Mouse (Mus musculus) MEL (cell line): ENCODE data around the gene Mrto4. TPM values are rescaled to one million over a fixed set of nuclear protein-coding genes. Genes with fewer than 3 reads are reported as not detected.

ENCODE experiments used
- DNase-seq: peaks from one replicate; pipeline ENCODE4 v3.0.0; 2011; ENCODE audit warnings: low read depth, low spot score
- H3K27ac ChIP-seq: 2 replicates; pipeline ENCODE4 v1.5.1; 2012; ENCODE audit warnings: low read depth, mild to moderate bottlenecking, control low read depth, low read length, moderate library complexity; ENCODE audit not compliant: control insufficient read depth
- H3K27me3 ChIP-seq, 2 experiments: fragments of 150-350 bp in 1 of 2; sonication (generic) in 1 of 2; 2 replicates each; pipeline ENCODE4 v1.6.1; 2012; ENCODE audit warnings: low read length in 2 of 2, mild to moderate bottlenecking in 2 of 2, improper control_type of control experiment in 1 of 2, moderate library complexity in 1 of 2; ENCODE audit not compliant: insufficient read depth in 2 of 2, control insufficient read depth in 1 of 2
- H3K36me3 ChIP-seq, 2 experiments: 2 replicates each; pipeline ENCODE4 v1.6.1; 2012 to 2014; ENCODE audit warnings: low read length in 2 of 2, improper control_type of control experiment in 1 of 2, inconsistent platforms in 1 of 2, mild to moderate bottlenecking in 1 of 2; ENCODE audit not compliant: insufficient read depth in 2 of 2, control insufficient read depth in 1 of 2
- H3K4me1 ChIP-seq, 2 experiments: fragments of 150-350 bp in 1 of 2; sonication (generic) in 1 of 2; 2 replicates each; pipeline ENCODE4 v1.6.1; 2012; ENCODE audit warnings: low read length in 2 of 2, improper control_type of control experiment in 1 of 2, mild to moderate bottlenecking in 1 of 2; ENCODE audit not compliant: insufficient read depth in 2 of 2, control insufficient read depth in 1 of 2
- H3K4me3 ChIP-seq, 2 experiments: fragments of 150-350 bp in 1 of 2; sonication (generic) in 1 of 2; 2 replicates each; pipeline ENCODE4 v1.5.1; 2012; ENCODE audit warnings: low read depth in 2 of 2, low read length in 2 of 2, mild to moderate bottlenecking in 2 of 2, moderate library complexity in 2 of 2, control low read depth in 1 of 2, improper control_type of control experiment in 1 of 2; ENCODE audit not compliant: control insufficient read depth in 1 of 2, insufficient read depth in 1 of 2
- H3K79me2 ChIP-seq: 2 replicates; pipeline ENCODE4 v1.6.1; 2012; ENCODE audit warnings: mild to moderate bottlenecking, low read length, moderate library complexity; ENCODE audit not compliant: control insufficient read depth, poor library complexity, insufficient read depth
- H3K9ac ChIP-seq: 2 replicates; pipeline ENCODE4 v1.6.1; 2012; ENCODE audit warnings: low read depth, mild to moderate bottlenecking, control low read depth, low read length, moderate library complexity; ENCODE audit not compliant: control insufficient read depth, poor library complexity, severe bottlenecking
- H3K9me3 ChIP-seq: fragments of 150-350 bp; sonication (generic); replicated peaks from 2 replicates; pipeline ENCODE4 v1.6.1; 2012; ENCODE audit warnings: mild to moderate bottlenecking, low read length, improper control_type of control experiment, moderate library complexity; ENCODE audit not compliant: insufficient read depth
- BHLHE40 ChIP-seq: IDR thresholded peaks from 2 replicates; pipeline ENCODE4 v1.6.1; 2012; ENCODE audit warnings: low read depth, mild to moderate bottlenecking, inconsistent platforms, low read length, improper control_type of control experiment, borderline replicate concordance
- CHD1 ChIP-seq: IDR thresholded peaks from 2 replicates; pipeline ENCODE4 v1.6.1; 2012; ENCODE audit warnings: low read depth, mild to moderate bottlenecking, inconsistent platforms, low read length, improper control_type of control experiment
- E2F4 ChIP-seq: IDR thresholded peaks from 2 replicates; pipeline ENCODE4 v1.6.1; 2011; ENCODE audit warnings: low read depth, low read length, improper control_type of control experiment, borderline replicate concordance
- ELF1 ChIP-seq: IDR thresholded peaks from 2 replicates; pipeline ENCODE4 v1.6.1; 2014; ENCODE audit warnings: low read depth, mild to moderate bottlenecking, inconsistent platforms, low read length, improper control_type of control experiment, moderate library complexity
- EP300 ChIP-seq, 2 experiments: IDR thresholded peaks; 2 replicates each; pipeline ENCODE4 v1.6.1; 2011; ENCODE audit warnings: improper control_type of control experiment in 2 of 2, low read length in 2 of 2, low read depth in 1 of 2, mild to moderate bottlenecking in 1 of 2
- ETS1 ChIP-seq: IDR thresholded peaks from 2 replicates; pipeline ENCODE4 v1.6.1; 2012; ENCODE audit warnings: low read depth, mild to moderate bottlenecking, inconsistent platforms, low read length, improper control_type of control experiment, moderate library complexity
- GATA1 ChIP-seq: IDR thresholded peaks from 2 replicates; pipeline ENCODE4 v1.6.1; 2011; ENCODE audit warnings: low read depth, low read length, improper control_type of control experiment
- JUND ChIP-seq: IDR thresholded peaks from 2 replicates; pipeline ENCODE4 v1.6.1; 2011; ENCODE audit warnings: low read depth, mild to moderate bottlenecking, improper control_type of control experiment, low read length
- MAFK ChIP-seq: IDR thresholded peaks from 2 replicates; pipeline ENCODE4 v1.6.1; 2011; ENCODE audit warnings: low read depth, mild to moderate bottlenecking, low read length, improper control_type of control experiment, borderline replicate concordance
- MAX ChIP-seq: IDR thresholded peaks from 2 replicates; pipeline ENCODE4 v1.6.1; 2011; ENCODE audit warnings: low read length, improper control_type of control experiment
- MEF2A ChIP-seq: IDR thresholded peaks from 2 replicates; pipeline ENCODE4 v1.6.1; 2014; ENCODE audit warnings: low read depth, mild to moderate bottlenecking, inconsistent platforms, low read length, improper control_type of control experiment; ENCODE audit not compliant: poor library complexity, insufficient replicate concordance, severe bottlenecking; ENCODE audit errors: extremely low read depth
- MXI1 ChIP-seq: IDR thresholded peaks from 2 replicates; pipeline ENCODE4 v1.6.1; 2011; ENCODE audit warnings: mild to moderate bottlenecking, low read depth, low read length, improper control_type of control experiment
- MYC ChIP-seq: IDR thresholded peaks from 2 replicates; pipeline ENCODE4 v1.6.1; 2011; ENCODE audit warnings: low read depth, mild to moderate bottlenecking, low read length, improper control_type of control experiment, moderate library complexity
- POLR2A ChIP-seq, 2 experiments: IDR thresholded peaks; 2 replicates each; pipeline ENCODE4 v1.6.1; 2011 to 2012; ENCODE audit warnings: low read length in 2 of 2, mild to moderate bottlenecking in 2 of 2, control low read depth in 1 of 2, improper control_type of control experiment in 1 of 2, low read depth in 1 of 2, moderate library complexity in 1 of 2; ENCODE audit not compliant: control insufficient read depth in 1 of 2, insufficient read depth in 1 of 2, poor library complexity in 1 of 2
- SIN3A ChIP-seq: IDR thresholded peaks from 2 replicates; pipeline ENCODE4 v1.6.1; 2012; ENCODE audit warnings: low read length, improper control_type of control experiment, inconsistent platforms
- SMC3 ChIP-seq: IDR thresholded peaks from 2 replicates; pipeline ENCODE4 v1.6.1; 2011; ENCODE audit warnings: low read depth, low read length, improper control_type of control experiment
- TBP ChIP-seq: IDR thresholded peaks from 2 replicates; pipeline ENCODE4 v1.8.0; 2011; ENCODE audit warnings: low read depth, low read length, improper control_type of control experiment
- UBTF ChIP-seq: IDR thresholded peaks from 2 replicates; pipeline ENCODE4 v1.6.1; 2012; ENCODE audit warnings: low read depth, mild to moderate bottlenecking, inconsistent platforms, low read length, improper control_type of control experiment, moderate library complexity, borderline replicate concordance; ENCODE audit not compliant: insufficient read depth
- USF1 ChIP-seq: IDR thresholded peaks from 2 replicates; pipeline ENCODE4 v1.6.1; 2014; ENCODE audit warnings: low read depth, mild to moderate bottlenecking, inconsistent platforms, low read length, improper control_type of control experiment, moderate library complexity
- ZC3H11A ChIP-seq: IDR thresholded peaks from 2 replicates; pipeline ENCODE4 v1.6.1; 2012; ENCODE audit warnings: low read depth, mild to moderate bottlenecking, inconsistent platforms, low read length, improper control_type of control experiment
- ZMIZ1 ChIP-seq: IDR thresholded peaks from 2 replicates; pipeline ENCODE4 v1.6.1; 2012; ENCODE audit warnings: low read depth, mild to moderate bottlenecking, inconsistent platforms, low read length, improper control_type of control experiment, moderate library complexity
- ZNF384 ChIP-seq: IDR thresholded peaks from 2 replicates; pipeline ENCODE4 v1.6.1; 2012; ENCODE audit warnings: low read depth, mild to moderate bottlenecking, inconsistent platforms, low read length, improper control_type of control experiment
- polyA plus RNA-seq, 2 experiments: library from polyadenylated mRNA; stranded (reverse) in 1 of 2; unstranded in 1 of 2; fragments of >175 nt in 1 of 2; fragments of >200 nt in 1 of 2; gene quantifications; 2 replicates each; pipeline versions ENCODE4 v1.2.1 to v1.2.4; 2012; ENCODE audit warnings: low replicate concordance in 2 of 2, low read depth in 1 of 2; ENCODE audit not compliant: insufficient read length in 2 of 2, insufficient read depth in 1 of 2, missing spikeins in 1 of 2
- total RNA-seq: library from RNA; depleted of rRNA; stranded (reverse); fragments of 300-350 nt; gene quantifications from 2 replicates; pipeline ENCODE4 v1.2.3, GENCODE M21; 2012

Mrto4 gene
- total and polyA plus RNA-seq, 3 experiments = 253 to 353 TPM; not detected in 1

- no peaks in the 10 kb centered on the region for H3K9me3 ChIP-seq
- peak overlapping the region; percentile 66 to 68 for H3K4me3 ChIP-seq
- H3K79me2 ChIP-seq = peaks cover 69% of the 10 kb centered on the region
- peak; percentile 44 for DNase-seq
- H3K36me3 ChIP-seq = peaks cover 0 to 13% of the 10 kb centered on the region in 2 experiments; a peak in 3 of 4 replicates
- no peak for TF ChIP-seq ELF1
- TF ChIP-seq TBP = no peak
- 0 out of 2 replicates have a peak, but pooled peaks have one; percentile 44 for TF ChIP-seq JUND
- TF ChIP-seq UBTF = no peak
- TF ChIP-seq ETS1 = no peak
- no peak for TF ChIP-seq POLR2A (IDR thresholded peaks at IDR 0.05; ENCODE audit: control insufficient read depth in 1 of 2, insufficient read depth in 1 of 2, low read depth in 1 of 2, low read length in 2 of 2, poor library complexity in 1 of 2)
- TF ChIP-seq, all 39 proteins: peak for 1
- H3K27me3 ChIP-seq = no peaks in the 10 kb centered on the region
- peaks cover 0 to 8% of the 10 kb centered on the region in 2 experiments; a peak in 2 of 4 replicates for H3K4me1 ChIP-seq
- H3K9ac ChIP-seq = peak overlapping the region; percentile 81
- H3K27ac ChIP-seq = peak overlapping the region; percentile 14; the same call in 1 of the 2 replicates
Observed at GRCm38 (mm10) chr4:139382231-139382630, 29.9 kb upstream of the Mrto4 start.

- Histone ChIP-seq H3K36me3 (peaks cover 0 to 13% of the 10 kb centered on the region in 2 experiments; a peak in 3 of 4 replicates), H3K27me3 (no peaks in the 10 kb centered on the region), H3K4me1 (peaks cover 0 to 8% of the 10 kb centered on the region in 2 experiments; a peak in 2 of 4 replicates), H3K27ac (peak overlapping the region; percentile 84), H3K9ac (peak overlapping the region; percentile 81), H3K4me3 (peak overlapping the region; percentile 66 to 68), H3K79me2 (peaks cover 63% of the 10 kb centered on the region), H3K9me3 (no peaks in the 10 kb centered on the region)
- DNase-seq = no peak
- TF ChIP-seq ETS1 (peak; percentile 3; the same call in 1 of the 2 replicates), UBTF (no peak), ELF1 (no peak)
Observed at GRCm38 (mm10) chr4:139381452-139381845, 29.1 kb upstream of the Mrto4 start.

GRCm38 (mm10) chr4:139380775-139381451, 28.5 kb upstream of the Mrto4 start:
- no peaks in the 10 kb centered on the region for H3K9me3 ChIP-seq
- H3K27me3 ChIP-seq = no peaks in the 10 kb centered on the region
- H3K4me3 ChIP-seq = peak overlapping the region; percentile 66 to 68
- peaks cover 0 to 8% of the 10 kb centered on the region in 2 experiments; a peak in 2 of 4 replicates for H3K4me1 ChIP-seq
- H3K36me3 ChIP-seq = peaks cover 0 to 13% of the 10 kb centered on the region in 2 experiments; a peak in 3 of 4 replicates
- peak overlapping the region; percentile 84 for H3K27ac ChIP-seq
- peak overlapping the region; percentile 81 for H3K9ac ChIP-seq
- DNase-seq = peak; percentile 73
- H3K79me2 ChIP-seq = peaks cover 58% of the 10 kb centered on the region
- TF ChIP-seq ZNF384 = no peak
- TF ChIP-seq UBTF = no peak
- TF ChIP-seq MEF2A = no peak
- TF ChIP-seq MYC = peak; percentile 90
- peak; percentile 76; the same call in 1 of the 2 replicates for TF ChIP-seq USF1
- TF ChIP-seq MAX = peak; percentile 86
- no peak for TF ChIP-seq SMC3
- no peak for TF ChIP-seq MAFK
- TF ChIP-seq GATA1 = peak; percentile 19; the same call in 1 of the 2 replicates
- TF ChIP-seq EP300 (IDR thresholded peaks at IDR 0.05; ENCODE audit: low read depth in 1 of 2, low read length in 2 of 2) = peak in 1 of 2 experiments; percentile 45; a peak in 1 of 4 replicates
- TF ChIP-seq ZC3H11A = no peak
- TF ChIP-seq ETS1 = peak; percentile 18; the same call in 1 of the 2 replicates
- peak; percentile 88 for TF ChIP-seq BHLHE40
- peak; percentile 54; the same call in 1 of the 2 replicates for TF ChIP-seq CHD1
- TF ChIP-seq ZMIZ1 = peak; percentile 22; the same call in 1 of the 2 replicates
- peak; percentile 98 for TF ChIP-seq MXI1
- peak; percentile 92; the same call in 1 of the 2 replicates for TF ChIP-seq SIN3A
- TF ChIP-seq E2F4 = no peak
